12 mouse cellular contexts compared by ENCODE assay signal in genomic region chr17:62853741-62854140, GRCm38 (mm10). TPM values are rescaled to one million over a fixed set of nuclear protein-coding genes. Genes with fewer than 3 reads are reported as not detected.
A peak's percentile ranks its signal among the peaks of the same experiment; 100 is the strongest.
DNase-seq lines count a peak whose midpoint lies in the region; ATAC-seq lines count a peak whose summit lies in the region.
"Had no signal": no experiment of that assay in that cellular context is flagged by ENCODE, and none has a peak within 500 bp of the region (broad histone marks: within the 10 kb centered on the region; RNA-seq: fewer than 3 reads in every experiment).

No protein-coding gene starts in this region.

- no peak overlapping the region for H3K9ac ChIP-seq in heart, embryonic 12.5 days
- H3K9ac ChIP-seq in embryonic facial prominence, embryonic 12.5 days, result no peak overlapping the region
- no peak overlapping the region for H3K9ac ChIP-seq in hindbrain, embryonic 15.5 days

- ATAC-seq in heart, embryonic 12.5 days (ENCODE audit: insufficient number of reproducible peaks, low FRiP score), result no peak
- ATAC-seq in embryonic facial prominence, embryonic 12.5 days (ENCODE audit: insufficient number of reproducible peaks, insufficient read depth, low FRiP score, low TSS enrichment), result no peak
- no peak for ATAC-seq in hindbrain, embryonic 15.5 days (ENCODE audit: low FRiP score, low read depth)
- ATAC-seq: lung, postnatal 0 days had no signal

- H3K27ac ChIP-seq in heart, embryonic 12.5 days (ENCODE audit: poor library complexity, severe bottlenecking), result no peak overlapping the region
- H3K27ac ChIP-seq in embryonic facial prominence, embryonic 12.5 days, result 0 out of 2 replicates have a peak overlapping the region, but pooled peaks have one; percentile 2
- no peak overlapping the region for H3K27ac ChIP-seq in hindbrain, embryonic 15.5 days (replicated peaks)

- H3K36me3 ChIP-seq in heart, embryonic 12.5 days, result no peaks in the 10 kb centered on the region
- H3K36me3 ChIP-seq in embryonic facial prominence, embryonic 12.5 days, result no peaks in the 10 kb centered on the region
- no peaks in the 10 kb centered on the region for H3K36me3 ChIP-seq in hindbrain, embryonic 15.5 days

- DNase-seq in heart, postnatal 14 days, result no peak
- peak; percentile 12 for DNase-seq in neural tube, embryonic 10.5 days (ENCODE audit: extremely low spot score, low spot score)
- no peak for DNase-seq in ovary, postnatal 10 days (ENCODE audit: low spot score)
- DNase-seq in cerebellum, postnatal 10 days, result no peak
- DNase-seq in kidney, postnatal 14 days, result no peak
- DNase-seq: kidney, adult 9 months; thymus, postnatal 14 days had no signal

- 0 out of 2 replicates have a peak overlapping the region, but pooled peaks have one; percentile 31 for H3K4me2 ChIP-seq in heart, embryonic 12.5 days
- 0 out of 2 replicates have a peak overlapping the region, but pooled peaks have one; percentile 7 for H3K4me2 ChIP-seq in embryonic facial prominence, embryonic 12.5 days (replicated peaks)
- H3K4me2 ChIP-seq in hindbrain, embryonic 15.5 days, result peak overlapping the region; percentile 34

- peaks cover 25% of the 10 kb centered on the region for H3K4me1 ChIP-seq in heart, embryonic 12.5 days (replicated peaks)
- peaks cover 31% of the 10 kb centered on the region for H3K4me1 ChIP-seq in embryonic facial prominence, embryonic 12.5 days
- H3K4me1 ChIP-seq in hindbrain, embryonic 15.5 days (replicated peaks), result peaks cover 15% of the 10 kb centered on the region

- intact Hi-C loops in heart, postnatal 14 days (cut with DNase I), result no loop called here

- 27% methylated on average over 6 of the region's 6 CpGs for WGBS in heart, embryonic 12.5 days
- WGBS in embryonic facial prominence, embryonic 12.5 days, result 11% methylated on average over 6 of the region's 6 CpGs
- 9% methylated on average over 6 of the region's 6 CpGs for WGBS in hindbrain, embryonic 15.5 days

- H3K9me3 ChIP-seq in heart, embryonic 12.5 days (replicated peaks), result no peaks in the 10 kb centered on the region
- H3K9me3 ChIP-seq in embryonic facial prominence, embryonic 12.5 days, result no peaks in the 10 kb centered on the region
- H3K9me3 ChIP-seq in hindbrain, embryonic 15.5 days, result no peaks in the 10 kb centered on the region

- no peaks in the 10 kb centered on the region for H3K27me3 ChIP-seq in heart, embryonic 12.5 days (replicated peaks)
- H3K27me3 ChIP-seq in embryonic facial prominence, embryonic 12.5 days, result no peaks in the 10 kb centered on the region
- H3K27me3 ChIP-seq in hindbrain, embryonic 15.5 days, result no peaks in the 10 kb centered on the region

- H3K4me3 ChIP-seq in heart, embryonic 12.5 days, result no peak overlapping the region
- H3K4me3 ChIP-seq in embryonic facial prominence, embryonic 12.5 days, result no peak overlapping the region
- H3K4me3 ChIP-seq in hindbrain, embryonic 15.5 days, result no peak overlapping the region

RNA-seq across cellular contexts. Expression of gene Efna5, which starts 27.4 kb away (rescaled TPM):
- polyA plus RNA-seq in heart, embryonic 12.5 days (2016; fragmentation: Nextera tagmentation; extraction: Ambion mirVana), result 24.5 and 25.2 TPM in 2 replicates
- 10 to 100 TPM; 23.6 to 24.8 TPM for total RNA-seq in heart, postnatal 14 days (2021)
- polyA plus RNA-seq in embryonic facial prominence, embryonic 12.5 days (2016; fragmentation: Nextera tagmentation; extraction: Ambion mirVana), result 72.4 and 82.6 TPM in 2 replicates
- polyA plus RNA-seq in hindbrain, embryonic 15.5 days (2015; fragmentation: Nextera tagmentation; extraction: Ambion mirVana), result 38.5 and 69.1 TPM in 2 replicates
- total RNA-seq: MEL had no signal
